Mouse (Mus musculus): ENCODE measurements at regions not wholly inside any gene's neighbourhood (a gene's known extent, or its start where the extent isn't known, plus 50 kb on each side); places are given as distances from the start of the nearest gene placed in this dataset.

DNA sequence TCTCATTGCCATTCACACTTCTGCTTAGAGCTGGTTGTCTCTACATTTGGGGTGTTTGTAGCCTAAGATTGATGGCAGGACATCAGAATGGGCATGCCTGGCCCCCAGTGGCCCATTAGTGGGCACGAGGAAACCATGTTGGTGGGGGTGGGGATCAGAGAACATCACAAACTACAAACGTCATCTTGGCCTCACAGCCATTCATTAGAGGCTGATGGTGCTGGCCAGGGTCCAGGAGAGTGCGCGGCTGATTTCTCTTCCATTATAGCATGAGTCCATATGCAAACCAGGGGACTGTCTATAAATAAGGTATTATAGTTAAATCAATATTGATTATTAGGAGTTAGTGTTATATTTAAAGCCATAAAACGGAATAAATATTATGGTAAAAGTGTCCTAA lies 67.9 kb downstream of the 3100002H09Rik start:
- no peak for DNase-seq (ENCODE audit: low spot score)

DNA sequence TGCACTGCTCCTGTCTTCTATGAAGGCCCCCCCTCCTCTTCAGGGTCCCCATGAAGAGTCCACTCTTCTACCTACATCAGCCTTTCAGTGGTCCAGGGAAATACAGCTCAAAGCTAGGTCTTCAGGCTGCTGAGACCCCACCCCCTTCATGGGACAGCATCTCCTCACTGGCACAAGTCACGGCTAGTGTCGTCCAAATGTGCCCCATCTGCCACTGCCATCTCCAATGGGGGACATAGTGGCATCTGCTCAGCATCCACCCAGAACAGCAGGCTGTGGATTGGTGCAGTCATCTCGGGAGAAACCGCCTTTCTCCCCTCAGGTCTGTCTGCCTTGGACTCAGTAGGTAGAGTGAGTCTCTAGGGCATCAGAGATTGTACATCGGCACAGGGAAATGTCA lies 72.1 kb downstream of the 3100002H09Rik start:
- no peak for DNase-seq (ENCODE audit: low spot score)

DNA sequence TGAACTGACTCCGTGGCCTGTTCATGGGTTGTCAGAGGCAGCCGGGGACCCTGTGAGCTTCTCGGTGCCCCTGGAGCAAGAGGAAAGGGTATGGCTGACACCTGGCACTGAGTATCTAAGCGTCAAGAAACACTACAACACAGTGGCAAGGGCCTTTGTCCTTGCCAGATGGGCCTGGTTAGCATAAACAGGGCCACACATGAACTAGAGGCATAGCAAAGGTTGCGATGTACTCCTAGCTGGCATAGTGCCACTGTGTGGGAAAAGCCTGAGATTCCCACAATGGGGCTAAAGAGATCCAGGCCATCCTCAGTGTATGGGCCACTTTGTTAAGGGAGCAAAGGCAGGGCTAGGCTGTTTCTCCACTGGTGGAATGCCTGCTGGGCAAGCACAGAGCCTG lies 72.9 kb downstream of the 3100002H09Rik start:
- no peak for DNase-seq (ENCODE audit: low spot score)

- DNase-seq (ENCODE audit: low spot score): no peak
Measured at GRCm38 (mm10) chr4:124533614-124534013, 77.0 kb downstream of the 3100002H09Rik start.

- DNase-seq (ENCODE audit: low spot score): no peak
Measured at GRCm38 (mm10) chr4:124530596-124530995, 80.0 kb downstream of the 3100002H09Rik start.

DNA sequence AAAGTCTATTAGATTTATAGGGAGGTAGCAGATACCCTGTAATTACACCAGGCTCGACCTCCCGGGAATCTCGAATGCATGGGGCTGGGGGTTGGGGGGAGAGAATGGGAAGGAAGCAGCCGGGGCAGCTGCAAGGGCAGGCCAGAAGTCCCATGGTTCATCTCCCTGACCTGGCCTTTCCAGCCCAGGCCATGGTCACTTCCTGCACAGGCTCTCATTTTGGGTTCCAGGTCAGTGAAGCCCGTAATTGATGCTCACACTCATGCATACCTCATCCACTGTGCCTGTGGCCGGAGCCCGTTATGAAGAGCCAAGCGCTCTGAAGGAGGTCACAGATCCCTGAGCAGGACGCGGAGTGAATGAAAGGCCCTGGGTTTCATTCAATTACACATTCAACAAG lies 83.8 kb downstream of the 3100002H09Rik start:
- no peak for DNase-seq (ENCODE audit: low spot score)

- DNase-seq (ENCODE audit: low spot score): no peak
Measured at GRCm38 (mm10) chr4:124526362-124526761, 84.2 kb downstream of the 3100002H09Rik start.

GRCm38 (mm10) chr4:124520309-124520708 lies 90.3 kb downstream of the 3100002H09Rik start:
- no peak for DNase-seq (ENCODE audit: low spot score)

DNA sequence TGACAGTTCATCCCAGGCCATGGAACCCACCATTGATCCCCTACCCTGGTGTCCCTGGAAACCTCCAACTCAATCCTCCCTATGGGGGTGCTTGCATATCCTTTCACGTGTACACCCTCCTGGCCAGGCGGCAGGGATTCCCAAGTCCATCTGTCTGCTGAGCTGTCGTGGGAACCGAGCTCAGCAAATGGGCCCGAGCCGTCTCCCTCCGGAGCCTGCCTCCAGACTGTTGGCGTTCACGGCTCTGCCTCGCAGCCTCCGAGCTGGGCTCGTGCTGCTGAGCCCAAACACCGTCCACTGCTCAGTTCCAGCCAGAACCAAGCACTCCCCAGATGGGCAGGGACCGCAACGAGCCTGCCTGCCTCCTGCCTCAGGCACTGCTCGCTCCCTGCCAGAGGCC lies 98.8 kb downstream of the 3100002H09Rik start:
- DNase-seq (ENCODE audit: low spot score): no peak

- DNase-seq (ENCODE audit: low spot score): no peak
Measured at GRCm38 (mm10) chr4:124510816-124511215, 99.8 kb downstream of the 3100002H09Rik start.

DNA sequence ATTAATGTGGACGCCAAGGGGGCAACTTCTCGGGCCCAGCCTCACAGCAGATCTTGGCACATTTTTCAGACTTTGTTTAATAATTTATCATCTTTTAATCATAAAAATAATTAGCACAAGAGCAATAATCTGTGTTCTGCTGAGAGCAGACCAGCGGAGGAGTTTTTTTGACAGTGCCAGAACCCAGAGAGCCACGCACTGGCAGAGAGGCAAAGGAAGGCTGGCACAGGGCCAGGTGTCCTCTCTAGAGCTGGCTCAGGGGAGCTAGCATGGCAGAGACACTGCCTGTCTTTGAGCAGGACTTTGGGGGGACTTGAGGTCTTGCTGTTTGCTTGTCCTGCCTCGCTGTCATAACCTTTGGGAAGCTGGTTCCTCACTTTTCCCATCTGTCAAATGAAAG lies 100.9 kb downstream of the 3100002H09Rik start:
- no peak for DNase-seq (ENCODE audit: low spot score)

DNA sequence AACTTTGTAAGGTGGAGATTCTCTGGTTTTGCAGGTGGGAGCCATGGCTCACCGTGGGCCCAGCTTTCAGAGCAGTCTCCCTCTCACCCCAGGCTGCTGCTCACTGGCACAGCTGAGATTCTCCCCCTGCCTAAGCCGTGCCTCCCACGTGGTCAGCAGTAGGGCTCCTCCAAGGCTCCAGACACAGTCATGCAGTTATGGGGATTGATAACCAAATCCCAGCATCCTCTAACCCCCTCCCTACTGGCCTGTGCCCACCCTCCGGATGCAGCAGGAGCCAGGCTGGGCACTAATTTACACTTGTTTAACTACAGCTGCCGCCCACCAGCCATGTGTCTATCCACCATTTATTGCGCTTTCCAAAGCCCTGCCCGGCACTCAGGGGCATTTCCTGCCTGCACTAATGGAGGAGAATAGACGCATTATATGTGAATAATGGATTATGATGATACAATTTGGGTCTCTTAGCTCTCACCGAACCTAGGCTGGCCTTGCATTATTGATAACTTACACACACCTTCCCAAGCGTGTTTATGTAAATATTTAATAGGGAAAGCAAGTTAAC lies 104.4 kb downstream of the 3100002H09Rik start:
- DNase-seq (ENCODE audit: low spot score): no peak

GRCm38 (mm10) chr4:124501785-124502184 lies 108.8 kb downstream of the 3100002H09Rik start:
- no peak for DNase-seq (ENCODE audit: low spot score)

- no peak for DNase-seq (ENCODE audit: low spot score)
Measured at GRCm38 (mm10) chr4:124498043-124498442, 112.6 kb downstream of the 3100002H09Rik start.

DNA sequence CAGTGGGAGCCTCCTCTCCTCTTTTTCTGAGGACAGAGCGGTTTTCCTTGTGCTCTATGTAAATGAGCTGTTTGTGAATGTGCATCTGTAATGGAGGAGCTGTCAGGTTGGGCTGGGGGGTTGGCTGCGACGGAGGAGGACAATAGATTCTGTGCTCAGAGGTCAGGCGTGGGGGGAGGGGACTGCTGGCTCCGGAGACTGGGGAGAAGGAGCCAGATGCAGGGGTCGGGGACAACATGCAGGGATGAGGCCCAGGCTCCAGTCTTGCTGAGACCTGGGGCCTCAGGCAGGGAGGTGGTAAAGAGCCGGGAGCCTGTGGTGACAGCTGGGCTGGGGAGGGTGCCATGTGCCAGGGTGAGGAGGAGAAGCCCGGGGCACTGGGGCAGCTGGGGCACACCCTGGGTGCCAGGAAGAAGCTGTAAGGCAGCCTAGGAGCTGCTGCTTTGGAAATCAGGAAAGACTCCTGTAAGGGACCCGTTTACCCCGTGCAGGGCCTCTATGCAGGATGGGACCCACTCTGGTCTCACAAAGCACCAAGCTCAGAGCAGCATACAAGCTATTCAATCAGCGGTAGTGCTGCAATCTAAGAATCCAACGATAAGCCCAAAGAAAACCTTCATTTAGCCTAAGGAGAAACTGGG lies 124.5 kb downstream of the 3100002H09Rik start:
- DNase-seq (ENCODE audit: low spot score): no peak

- no peak for DNase-seq (ENCODE audit: low spot score)
Measured at GRCm38 (mm10) chr4:124484613-124485586, 125.7 kb downstream of the 3100002H09Rik start.

GRCm38 (mm10) chr4:124477870-124478301 lies 132.7 kb downstream of the 3100002H09Rik start:
- DNase-seq (ENCODE audit: low spot score): no peak

- no peak for DNase-seq (ENCODE audit: low spot score)
Measured at GRCm38 (mm10) chr4:124477359-124477868, 133.2 kb downstream of the 3100002H09Rik start.

DNA sequence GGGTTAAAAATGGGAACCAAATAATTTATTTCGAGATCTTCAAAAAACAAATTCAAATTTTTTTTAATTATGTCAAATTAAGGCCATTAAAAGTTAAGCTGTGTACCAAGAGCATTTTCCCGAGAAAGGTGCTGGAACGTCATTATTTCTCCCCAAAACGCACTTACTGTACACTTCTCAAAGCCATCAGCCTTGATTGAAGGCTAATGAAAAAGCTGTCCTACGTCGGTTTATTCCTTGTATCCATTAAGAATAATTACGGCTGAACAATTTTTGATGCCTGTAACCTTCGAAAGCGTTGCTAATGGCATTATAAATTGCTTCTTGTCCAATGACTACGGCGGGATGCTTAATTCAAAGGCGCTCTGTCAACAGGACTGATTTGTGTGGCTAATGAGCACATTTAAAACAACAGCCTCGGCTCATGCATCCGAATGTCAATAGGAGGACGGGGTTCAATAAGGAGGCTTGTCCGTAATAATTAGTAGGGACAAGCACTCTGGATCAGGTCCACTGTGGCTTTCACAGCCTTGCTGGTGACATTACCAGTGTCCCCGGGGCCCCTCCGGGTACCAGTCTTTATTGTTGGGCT lies 145.3 kb downstream of the 3100002H09Rik start:
- no peak for DNase-seq (ENCODE audit: low spot score)

DNA sequence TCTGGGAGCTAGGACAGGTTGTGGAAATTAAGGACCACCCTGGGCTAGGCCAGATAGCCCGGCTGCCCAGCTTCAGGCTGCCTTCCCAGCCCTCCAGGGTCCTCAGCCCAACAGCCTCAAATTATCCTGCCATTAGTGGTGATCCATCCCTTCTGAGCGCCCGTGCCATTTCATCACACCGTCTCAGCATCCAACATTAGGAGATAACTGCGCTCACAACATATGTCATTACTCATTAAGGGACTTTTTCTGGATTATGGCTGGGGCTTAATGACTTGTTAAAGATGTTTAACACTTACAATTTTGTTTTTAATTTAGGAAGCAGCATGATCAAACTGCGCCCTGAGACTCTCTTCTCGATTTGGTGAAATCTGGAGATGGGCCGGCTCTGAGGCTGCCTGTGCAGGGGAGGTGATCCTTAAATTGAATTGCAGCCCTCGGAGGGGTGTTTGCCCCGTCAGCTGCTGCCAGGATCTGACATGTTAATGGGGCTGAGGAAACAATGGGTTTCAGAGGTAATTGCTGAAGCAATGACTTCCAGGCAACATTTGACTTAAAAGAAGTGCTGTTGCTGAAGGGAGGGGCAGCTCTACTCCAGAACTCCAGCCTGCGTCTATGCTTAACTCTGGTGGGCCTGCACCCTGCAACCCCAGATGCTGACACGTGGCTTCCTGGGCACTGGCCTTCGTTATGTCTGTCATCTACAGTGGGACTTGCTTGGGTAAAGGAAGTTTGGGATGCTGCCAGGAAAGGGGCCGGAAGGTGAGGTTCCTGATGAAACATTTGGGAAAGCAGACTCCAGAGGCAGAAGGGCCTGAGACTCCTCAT lies 154.9 kb downstream of the 3100002H09Rik start:
- DNase-seq (ENCODE audit: low spot score): no peak

GRCm38 (mm10) chr4:124451131-124451530 lies 159.5 kb downstream of the 3100002H09Rik start:
- no peak for DNase-seq (ENCODE audit: low spot score)

All from ovary, adult 18-20 months (tissue).